ENCODE assay signal across 19 mouse cellular contexts in genomic region chr4:106751726-106752125, GRCm38 (mm10). TPM values are rescaled to one million over a fixed set of nuclear protein-coding genes. Genes with fewer than 3 reads are reported as not detected.
"Had no signal": no experiment of that assay in that cellular context is flagged by ENCODE, and none has a peak within 500 bp of the region (broad histone marks: within the 10 kb centered on the region; RNA-seq: fewer than 3 reads in every experiment).

No protein-coding gene starts in this region.

- H3K9me3 ChIP-seq: neural tube, embryonic 13.5 days; neural tube, embryonic 15.5 days; stomach, embryonic 15.5 days had no signal

- H3K27me3 ChIP-seq: neural tube, embryonic 13.5 days; neural tube, embryonic 15.5 days; stomach, embryonic 15.5 days had no signal

- H3K9ac ChIP-seq: neural tube, embryonic 13.5 days; neural tube, embryonic 15.5 days; stomach, embryonic 15.5 days had no signal

- DNase-seq: retina, postnatal 1 day; right cerebral cortex, adult 18-20 months; right cerebral cortex, postnatal 14 days; right cerebral cortex, postnatal 25 days; right cerebral cortex, postnatal 4 days; spleen, adult 18-20 months; thymus, adult 18-20 months; thymus, adult 2 months; thymus, postnatal 14 days; thymus, postnatal 25 days; thymus, postnatal 36 days; thymus, postnatal 4 days had no signal

- H3K4me3 ChIP-seq: neural tube, embryonic 13.5 days; neural tube, embryonic 15.5 days; stomach, embryonic 15.5 days had no signal

- H3K4me2 ChIP-seq: neural tube, embryonic 13.5 days; neural tube, embryonic 15.5 days; stomach, embryonic 15.5 days had no signal

- H3K27ac ChIP-seq: neural tube, embryonic 13.5 days; neural tube, embryonic 15.5 days; stomach, embryonic 15.5 days; stomach, postnatal 0 days had no signal

- H3K36me3 ChIP-seq: neural tube, embryonic 13.5 days; neural tube, embryonic 15.5 days; stomach, embryonic 15.5 days had no signal

RNA-seq across cellular contexts. Expression of gene Fam151a, which starts 18.0 kb away (rescaled TPM):
- total RNA-seq: neutrophil, adult 5-6 weeks had no signal
- polyA plus RNA-seq: neural tube, embryonic 13.5 days; neural tube, embryonic 14.5 days; neural tube, embryonic 15.5 days had no signal

RNA-seq across cellular contexts. Expression of gene Mroh7, which starts 21.0 kb away (rescaled TPM):
- total RNA-seq: neutrophil, adult 5-6 weeks had no signal
- polyA plus RNA-seq: thymus, postnatal 0 days had no signal
